Mouse (Mus musculus) E14TG2a.4 (cell line): ENCODE measurements around the gene Gm14781.
"Not testable (repeated sequence)": the region's sequence is repeated elsewhere in the genome, so short reads cannot be mapped to it uniquely, and the experiment has no call there.

ENCODE experiments used
- CTCF ChIP-seq: conservative IDR thresholded peaks from 2 replicates; pipeline ENCODE4 v1.5.1; 2014; ENCODE audit warnings: low read length
- NANOG ChIP-seq: IDR thresholded peaks from 2 replicates; pipeline ENCODE4 v1.6.1; 2014; ENCODE audit warnings: borderline replicate concordance, low read length, mixed read lengths

DNA sequence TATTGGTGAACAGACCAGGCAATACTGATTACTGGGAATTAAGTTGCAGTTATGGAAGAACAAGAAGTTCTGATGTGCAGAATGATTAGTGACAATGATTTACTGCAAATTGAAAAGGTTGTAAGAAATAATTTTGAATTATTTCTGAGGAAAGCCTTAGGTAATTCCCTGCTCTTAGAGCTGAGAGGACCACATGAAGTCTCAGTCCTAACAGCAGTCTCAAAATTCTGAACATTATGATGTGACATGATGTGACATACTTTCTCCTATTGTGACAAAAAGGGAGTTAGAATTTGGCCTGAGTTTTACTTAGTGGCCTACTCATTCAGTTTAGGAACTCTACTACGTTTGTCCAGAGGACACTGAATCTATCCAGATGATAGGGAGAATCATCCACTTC lies at the start of gene Gm14781:
- TF ChIP-seq NANOG, CTCF: not testable (repeated sequence)
